Mouse (Mus musculus) cortical plate, adult 2 months (tissue): Measurements from ENCODE around the gene Shc4.

Experiments
- CTCF ChIP-seq: fragments of 200-500 bp; IDR thresholded peaks from 2 replicates; pipeline ENCODE4 v1.5.1; 2011; ENCODE audit warnings: mild to moderate bottlenecking, control low read depth, low read length; ENCODE audit not compliant: insufficient read depth; ENCODE audit errors: extremely low read depth
- POLR2A ChIP-seq: fragments of 200-500 bp; IDR thresholded peaks from 2 replicates; pipeline ENCODE4 v1.6.1; 2011; ENCODE audit warnings: mild to moderate bottlenecking, low read length, control low read depth; ENCODE audit not compliant: insufficient read depth; ENCODE audit errors: extremely low read depth

- TF ChIP-seq CTCF (no peak), POLR2A (no peak)
Measured at GRCm38 (mm10) chr2:125637331-125637730, 86.6 kb downstream of the Shc4 start.
